Mouse (Mus musculus): ENCODE results near the gene Ddc. TPM values are rescaled to one million over a fixed set of nuclear protein-coding genes. Genes with fewer than 3 reads are reported as not detected.

The Ddc gene
- polyA plus RNA-seq, 1 experiment: not detected

DNA sequence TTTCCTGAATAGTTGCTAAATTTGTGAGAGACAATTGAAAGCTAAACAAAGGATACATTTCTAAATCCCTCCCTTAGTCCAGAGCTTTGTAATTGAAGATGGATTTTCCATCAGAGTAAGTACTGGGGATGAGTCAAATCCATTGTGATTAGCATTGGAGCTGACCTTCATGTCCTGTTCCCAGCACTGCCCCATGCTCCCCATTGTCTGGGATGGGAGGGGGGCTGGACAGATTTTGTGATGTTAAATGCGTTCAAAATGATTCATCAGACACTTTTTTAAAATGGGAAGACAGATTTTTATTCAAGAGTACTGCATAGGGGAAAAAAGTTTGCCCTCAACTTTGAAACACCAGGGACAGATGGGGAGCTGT is 16.2 kb downstream of the Ddc start:
- WGBS: 63% methylated on average over 1 of the region's 1 CpGs

DNA sequence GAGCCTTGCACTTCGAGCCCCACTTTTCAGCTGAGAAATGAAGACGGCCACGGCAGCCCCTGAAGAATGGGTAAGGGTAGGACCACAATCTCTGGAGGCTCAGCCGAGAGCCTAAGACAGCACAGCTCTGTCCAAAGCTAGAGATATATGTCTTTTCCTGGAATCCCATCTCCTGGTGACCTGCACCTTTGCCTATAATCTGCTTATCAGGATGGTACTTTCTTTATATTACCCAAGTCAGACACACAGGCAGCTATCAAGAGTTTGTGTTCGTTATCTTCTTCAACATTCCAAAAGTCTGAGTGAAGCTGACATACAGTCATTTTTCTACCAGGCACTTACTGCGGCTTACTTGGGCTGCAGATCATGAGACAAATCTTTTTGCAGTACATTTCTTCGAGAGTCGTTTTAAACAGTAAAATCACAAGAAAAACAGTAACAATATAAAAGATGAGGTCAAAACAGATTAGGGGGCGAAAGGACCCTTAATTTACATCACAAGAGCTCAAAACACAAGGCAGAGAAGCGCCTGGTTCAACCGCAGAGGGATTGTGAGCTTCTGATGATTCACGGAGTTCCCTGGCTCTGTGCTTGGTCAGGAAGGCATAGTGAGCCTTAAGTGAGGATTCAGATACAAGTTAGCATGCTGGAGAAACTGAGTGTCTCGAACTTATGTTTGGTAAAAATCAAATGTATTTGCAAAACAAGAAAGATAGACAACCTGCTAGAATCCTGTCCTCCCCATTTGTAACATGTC is 16.7 kb downstream of the Ddc start:
- no peak overlapping the region for H3K4me3 ChIP-seq (ENCODE audit: insufficient read depth, low read depth, low read length)
- TF ChIP-seq CTCF (IDR thresholded peaks at IDR 0.05; ENCODE audit: insufficient read depth, low read depth, low read length) (no peak), POLR2A (IDR thresholded peaks at IDR 0.05; ENCODE audit: insufficient read depth, low read depth, low read length) (no peak)
- H3K27ac ChIP-seq (ENCODE audit: insufficient read depth, low read depth, low read length): no peak overlapping the region
- no peaks in the 10 kb centered on the region for H3K4me1 ChIP-seq (ENCODE audit: control insufficient read depth, insufficient read depth, low read length)
- 59% methylated on average over 13 of the region's 13 CpGs for WGBS

More for the DNA sequence above, 16.2 kb downstream of the Ddc start:
- TF ChIP-seq POLR2A (IDR thresholded peaks at IDR 0.05; ENCODE audit: insufficient read depth, low read depth, low read length) (no peak), CTCF (IDR thresholded peaks at IDR 0.05; ENCODE audit: insufficient read depth, low read depth, low read length) (no peak)
- no peak overlapping the region for H3K4me3 ChIP-seq (ENCODE audit: insufficient read depth, low read depth, low read length)
- no peak overlapping the region for H3K27ac ChIP-seq (ENCODE audit: insufficient read depth, low read depth, low read length)
- no peaks in the 10 kb centered on the region for H3K4me1 ChIP-seq (ENCODE audit: control insufficient read depth, insufficient read depth, low read length)

DNA sequence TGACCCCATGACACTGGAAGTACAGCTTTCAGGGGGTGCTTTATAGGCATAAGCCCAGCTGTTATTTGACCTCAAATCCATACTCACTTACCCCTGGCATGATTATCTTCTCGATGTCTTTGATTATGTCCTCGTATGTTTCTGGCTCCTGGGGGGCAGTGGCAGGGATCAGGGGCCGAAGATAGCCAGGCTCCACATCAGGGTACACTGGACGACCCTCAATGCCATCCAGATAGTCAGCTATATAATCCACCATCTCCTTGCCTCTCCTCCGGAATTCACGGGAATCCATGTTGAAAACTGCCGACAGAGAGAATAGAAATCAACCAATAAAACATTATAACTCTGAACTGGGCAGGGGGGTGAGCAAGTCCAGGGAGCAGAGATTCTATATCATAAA is 17.6 kb downstream of the Ddc start:
- no peak overlapping the region for H3K27ac ChIP-seq (ENCODE audit: insufficient read depth, low read depth, low read length)
- no peaks in the 10 kb centered on the region for H3K4me1 ChIP-seq (ENCODE audit: control insufficient read depth, insufficient read depth, low read length)
- H3K4me3 ChIP-seq (ENCODE audit: insufficient read depth, low read depth, low read length): no peak overlapping the region
- 94% methylated on average over 7 of the region's 7 CpGs for WGBS
- TF ChIP-seq POLR2A (IDR thresholded peaks at IDR 0.05; ENCODE audit: insufficient read depth, low read depth, low read length) (no peak), CTCF (IDR thresholded peaks at IDR 0.05; ENCODE audit: insufficient read depth, low read depth, low read length) (no peak)

DNA sequence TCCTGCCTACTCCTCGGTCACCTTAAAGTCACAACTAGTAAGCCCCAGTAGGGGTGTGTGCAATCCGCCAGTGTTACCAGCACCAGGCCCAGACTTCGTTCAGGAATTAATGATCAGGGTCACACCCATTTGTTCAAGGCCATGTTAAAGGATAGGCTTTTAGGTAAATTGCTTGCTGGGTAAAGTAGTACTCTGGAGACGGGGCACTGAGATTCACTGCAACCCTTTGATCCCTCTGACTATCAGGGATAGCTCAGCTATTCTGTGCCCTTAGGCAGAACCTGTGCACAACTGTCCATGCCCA is 18.3 kb downstream of the Ddc start:
- no peak for TF ChIP-seq POLR2A (IDR thresholded peaks at IDR 0.05; ENCODE audit: insufficient read depth, low read depth, low read length)
- TF ChIP-seq CTCF (IDR thresholded peaks at IDR 0.05; ENCODE audit: insufficient read depth, low read depth, low read length): no peak
- H3K4me1 ChIP-seq (ENCODE audit: control insufficient read depth, insufficient read depth, low read length): no peaks in the 10 kb centered on the region
- H3K27ac ChIP-seq (ENCODE audit: insufficient read depth, low read depth, low read length): no peak overlapping the region
- H3K4me3 ChIP-seq (ENCODE audit: insufficient read depth, low read depth, low read length): no peak overlapping the region
- WGBS: 92% methylated on average over 4 of the region's 4 CpGs

DNA sequence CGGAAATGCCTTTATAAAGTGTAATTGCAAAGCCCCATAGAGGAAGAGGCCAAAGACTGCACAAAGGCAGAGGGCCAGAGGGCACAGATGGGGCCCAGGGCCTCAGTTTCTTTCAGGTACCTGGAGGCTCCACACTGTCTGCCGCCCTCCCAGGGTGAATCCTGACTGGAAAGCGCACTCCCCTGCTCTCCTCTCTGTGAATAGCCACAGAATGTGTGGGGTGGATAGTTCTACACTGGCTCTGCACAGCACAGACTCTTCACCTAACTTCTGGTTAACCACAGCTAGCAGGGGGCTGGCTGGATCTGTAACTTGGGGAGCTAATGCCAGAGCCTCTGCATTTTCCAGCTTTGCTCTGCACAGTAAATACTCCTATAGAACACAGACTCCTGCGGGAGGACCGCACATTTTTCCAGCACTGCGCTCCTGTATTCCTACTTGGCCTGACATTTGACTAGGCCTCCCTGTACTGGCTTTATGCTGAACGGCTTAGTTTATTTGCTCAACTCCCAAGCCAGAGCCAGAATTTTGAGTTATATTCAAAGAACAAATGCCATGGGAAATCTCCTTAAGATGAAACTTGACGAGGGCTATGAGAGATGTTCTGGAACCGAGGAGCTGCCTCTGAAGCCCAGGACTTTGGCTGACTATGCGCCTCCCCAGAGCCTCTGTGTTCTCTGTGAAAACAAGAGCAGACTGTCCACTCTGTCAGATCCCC is 18.8 kb downstream of the Ddc start:
- H3K4me3 ChIP-seq (ENCODE audit: insufficient read depth, low read depth, low read length): no peak overlapping the region
- WGBS: 88% methylated on average over 10 of the region's 10 CpGs
- no peak overlapping the region for H3K27ac ChIP-seq (ENCODE audit: insufficient read depth, low read depth, low read length)
- TF ChIP-seq POLR2A (IDR thresholded peaks at IDR 0.05; ENCODE audit: insufficient read depth, low read depth, low read length): no peak
- no peak for TF ChIP-seq CTCF (IDR thresholded peaks at IDR 0.05; ENCODE audit: insufficient read depth, low read depth, low read length)
- no peaks in the 10 kb centered on the region for H3K4me1 ChIP-seq (ENCODE audit: control insufficient read depth, insufficient read depth, low read length)

DNA sequence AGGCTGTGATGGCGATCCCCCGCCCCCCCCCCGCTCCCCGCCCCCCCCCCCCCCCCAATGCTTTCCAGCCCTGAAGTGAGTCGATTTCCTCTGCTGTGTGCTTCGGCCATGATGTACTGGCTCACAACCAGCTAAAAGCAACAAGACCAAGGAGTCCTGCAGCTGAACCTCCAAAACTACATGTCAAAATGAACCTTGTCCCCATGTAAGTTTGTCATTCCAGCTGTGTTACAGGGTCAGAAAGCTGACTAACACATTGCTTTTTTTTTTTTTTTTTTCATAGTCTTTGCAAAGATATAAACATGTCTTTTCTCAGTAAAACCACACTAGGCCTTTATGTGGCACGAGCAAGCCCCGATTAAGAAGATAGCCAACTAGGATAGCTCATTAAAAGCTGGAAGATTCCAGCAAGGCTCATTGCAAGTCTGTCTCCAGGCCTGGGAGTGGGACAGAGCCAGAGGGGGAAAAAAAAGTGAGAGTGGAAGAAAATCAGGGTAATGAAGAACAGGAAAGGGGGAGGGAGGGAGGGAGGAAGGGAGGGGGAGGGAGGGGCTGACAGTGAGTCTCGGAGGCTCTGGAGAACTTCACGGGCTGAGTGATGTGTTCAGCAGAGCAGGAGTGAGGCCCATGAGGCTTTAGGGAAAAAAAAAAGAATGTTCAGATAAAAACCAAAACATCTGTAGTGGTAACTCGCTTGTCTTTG is 19.5 kb downstream of the Ddc start:
- TF ChIP-seq POLR2A (IDR thresholded peaks at IDR 0.05; ENCODE audit: insufficient read depth, low read depth, low read length) (no peak), CTCF (IDR thresholded peaks at IDR 0.05; ENCODE audit: insufficient read depth, low read depth, low read length) (no peak)
- 32% methylated on average over 11 of the region's 11 CpGs for WGBS
- H3K4me1 ChIP-seq (ENCODE audit: control insufficient read depth, insufficient read depth, low read length): no peaks in the 10 kb centered on the region
- H3K4me3 ChIP-seq (ENCODE audit: insufficient read depth, low read depth, low read length): no peak overlapping the region
- H3K27ac ChIP-seq (ENCODE audit: insufficient read depth, low read depth, low read length): no peak overlapping the region

DNA sequence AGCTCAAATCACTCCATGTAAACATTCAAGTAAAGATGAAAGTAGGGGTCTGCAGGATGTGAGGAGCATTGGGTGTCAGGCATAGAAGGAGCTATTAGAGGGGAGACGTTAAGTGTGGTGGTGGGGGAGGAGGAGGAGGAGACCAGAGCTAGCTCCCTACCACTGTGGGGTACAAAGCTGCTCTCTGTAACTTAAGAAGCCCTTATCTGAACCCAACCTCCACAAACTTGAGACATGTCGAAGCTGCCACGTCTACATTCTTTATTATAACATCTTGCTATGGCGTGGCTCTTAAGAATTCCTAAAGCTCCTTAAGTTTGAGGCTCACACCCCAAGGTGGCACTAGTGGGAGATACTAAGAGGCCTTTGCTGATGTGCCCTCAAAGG is 20.1 kb downstream of the Ddc start:
- Histone ChIP-seq H3K4me3 (ENCODE audit: insufficient read depth, low read depth, low read length) (no peak overlapping the region), H3K4me1 (ENCODE audit: control insufficient read depth, insufficient read depth, low read length) (peaks cover 2% of the 10 kb centered on the region; the same call in 1 of the 2 replicates), H3K27ac (ENCODE audit: insufficient read depth, low read depth, low read length) (no peak overlapping the region)
- 77% methylated on average over 4 of the region's 4 CpGs for WGBS
- no peak for TF ChIP-seq CTCF (IDR thresholded peaks at IDR 0.05; ENCODE audit: insufficient read depth, low read depth, low read length)

DNA sequence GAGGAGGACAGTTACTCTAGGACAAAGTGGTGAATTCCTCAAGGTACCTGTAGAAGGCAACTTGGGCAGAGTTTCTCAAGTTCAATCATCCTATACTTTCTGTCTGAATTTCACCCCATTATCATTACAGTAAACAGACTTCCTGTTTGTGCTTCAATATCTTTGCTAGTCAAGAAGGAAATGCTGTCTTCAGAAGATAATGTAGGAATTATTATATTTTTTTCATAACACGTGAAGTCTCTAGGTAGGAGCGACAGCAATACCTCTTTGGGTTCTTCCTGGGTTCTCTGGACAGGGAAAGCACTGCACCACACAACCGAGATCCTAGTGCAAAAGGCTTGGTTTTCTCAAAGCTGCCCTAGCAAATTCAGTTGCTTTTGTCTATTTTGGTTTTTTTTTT is 21.6 kb downstream of the Ddc start:
- no peak overlapping the region for H3K27ac ChIP-seq (ENCODE audit: insufficient read depth, low read depth, low read length)
- H3K4me3 ChIP-seq (ENCODE audit: insufficient read depth, low read depth, low read length): no peak overlapping the region
- 95% methylated on average over 3 of the region's 3 CpGs for WGBS
- H3K4me1 ChIP-seq (ENCODE audit: control insufficient read depth, insufficient read depth, low read length): peaks cover 3% of the 10 kb centered on the region; the same call in 1 of the 2 replicates
- TF ChIP-seq CTCF (IDR thresholded peaks at IDR 0.05; ENCODE audit: insufficient read depth, low read depth, low read length) (no peak), POLR2A (IDR thresholded peaks at IDR 0.05; ENCODE audit: insufficient read depth, low read depth, low read length) (no peak)

DNA sequence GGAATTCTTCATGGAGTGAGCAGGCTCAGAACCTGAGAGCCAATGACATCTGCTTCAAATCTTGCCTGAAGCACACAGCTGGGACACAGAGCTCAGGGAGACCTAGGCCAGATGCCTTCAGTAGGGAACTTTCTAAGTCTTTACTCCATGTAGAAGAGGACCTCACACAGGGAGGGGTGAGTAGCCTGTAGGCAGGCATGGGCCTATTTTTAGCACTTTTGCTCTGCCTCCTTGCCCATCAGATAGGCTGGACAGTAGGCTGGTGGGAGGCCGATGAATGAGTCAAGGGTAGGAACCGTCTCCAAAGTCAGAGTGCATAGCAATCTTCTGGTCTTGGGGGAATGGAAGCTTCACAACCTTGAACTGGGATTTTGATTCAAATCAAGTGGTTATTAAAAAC is 22.7 kb downstream of the Ddc start:
- Histone ChIP-seq H3K27ac (ENCODE audit: insufficient read depth, low read depth, low read length) (no peak overlapping the region), H3K4me1 (ENCODE audit: control insufficient read depth, insufficient read depth, low read length) (peaks cover 3% of the 10 kb centered on the region; the same call in 1 of the 2 replicates), H3K4me3 (ENCODE audit: insufficient read depth, low read depth, low read length) (no peak overlapping the region)
- TF ChIP-seq CTCF (IDR thresholded peaks at IDR 0.05; ENCODE audit: insufficient read depth, low read depth, low read length) (no peak), POLR2A (IDR thresholded peaks at IDR 0.05; ENCODE audit: insufficient read depth, low read depth, low read length) (no peak)
- 94% methylated on average over 2 of the region's 2 CpGs for WGBS
